Mouse (Mus musculus) lung, postnatal 10 days (tissue): ENCODE results near the gene Ccr7.

ENCODE experiments used
- DNase-seq: peaks from one replicate; pipeline ENCODE4 v3.0.0; 2021

Ccr7 gene

DNA sequence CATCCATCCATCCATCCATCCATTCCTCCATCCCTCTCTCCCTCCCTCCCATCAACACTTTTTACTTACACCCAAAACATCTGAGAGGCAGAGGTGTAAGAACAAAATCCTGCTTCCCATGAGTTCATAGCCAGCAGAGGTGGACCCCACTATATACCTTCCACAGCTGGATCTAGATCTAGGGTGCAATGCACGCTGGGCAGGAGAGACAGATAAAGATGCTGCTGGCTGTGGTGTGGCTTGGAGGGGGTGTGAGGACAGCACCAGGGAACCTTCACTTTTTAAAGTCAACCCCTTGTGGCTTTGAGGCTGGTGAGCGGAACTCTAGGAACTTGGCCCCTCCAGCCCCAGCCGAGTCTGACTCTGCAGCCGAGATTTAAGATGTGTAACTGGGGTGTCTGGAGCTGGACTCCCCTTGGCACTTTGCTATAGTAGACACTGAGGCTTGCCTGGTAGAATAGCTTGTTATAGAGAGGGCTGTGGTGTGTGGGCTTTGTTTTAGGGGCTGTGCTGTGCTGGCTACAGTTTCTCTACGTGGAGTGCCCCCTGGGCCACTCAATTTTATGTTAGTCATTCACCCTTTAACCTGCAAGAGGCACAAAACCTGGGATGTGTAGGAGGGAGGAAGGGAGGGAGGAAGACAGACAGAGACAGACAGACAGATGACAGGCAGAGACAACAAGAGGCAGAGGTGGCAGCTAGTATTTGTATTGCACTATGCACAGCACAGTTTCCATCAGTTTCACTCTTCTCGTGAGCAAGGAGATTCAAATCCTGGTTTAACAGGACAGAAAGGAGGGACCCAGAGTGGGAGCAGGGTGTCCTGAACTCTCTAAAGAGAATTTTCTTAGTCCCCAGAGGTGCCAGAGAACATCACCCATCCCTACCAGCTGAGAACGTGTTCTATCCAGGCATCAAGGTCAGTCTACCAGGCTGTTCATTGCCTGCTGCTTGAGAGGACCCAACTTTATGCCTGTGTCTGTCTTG, 817 bp downstream of the Ccr7 start:
- no peak for DNase-seq

DNA sequence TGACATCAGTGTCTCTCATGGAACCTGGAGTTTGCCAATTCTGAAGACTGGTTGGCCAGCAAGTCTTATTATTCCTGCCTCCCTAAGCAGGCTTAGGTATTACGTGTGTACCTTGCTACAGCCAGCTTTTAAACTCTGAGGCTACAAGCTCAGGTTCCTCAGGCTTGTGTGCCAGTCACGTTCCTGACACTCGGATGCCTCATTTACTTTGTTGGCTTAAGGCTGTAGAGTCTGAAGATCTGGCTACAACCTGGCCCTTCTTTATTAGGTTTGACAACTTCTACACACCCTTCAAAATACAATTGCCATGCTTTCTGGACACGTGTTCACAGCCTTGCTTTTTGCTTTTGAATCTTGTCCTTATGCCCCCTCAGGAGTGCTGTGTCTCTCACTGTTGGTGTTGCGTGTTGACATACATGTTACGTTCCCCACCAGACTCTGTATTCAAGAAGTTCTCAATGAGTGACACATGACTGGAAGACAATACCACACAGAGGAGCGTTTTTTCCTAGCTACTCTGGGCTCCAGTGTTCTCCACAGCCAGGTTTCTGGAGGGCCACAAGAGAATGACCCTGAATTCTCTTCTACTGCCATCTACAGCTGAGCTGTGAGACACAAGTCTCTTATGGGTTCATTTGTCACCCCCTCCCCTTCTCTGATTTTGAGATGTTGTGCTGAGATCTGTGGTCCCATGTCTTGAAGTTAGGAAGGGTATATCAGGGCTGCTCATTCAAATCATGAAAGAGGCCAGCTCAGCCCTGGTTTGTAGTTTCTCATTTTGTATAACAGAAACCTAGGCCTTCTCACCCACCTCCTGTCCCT, 2.3 kb downstream of the Ccr7 start:
- no peak for DNase-seq

DNA sequence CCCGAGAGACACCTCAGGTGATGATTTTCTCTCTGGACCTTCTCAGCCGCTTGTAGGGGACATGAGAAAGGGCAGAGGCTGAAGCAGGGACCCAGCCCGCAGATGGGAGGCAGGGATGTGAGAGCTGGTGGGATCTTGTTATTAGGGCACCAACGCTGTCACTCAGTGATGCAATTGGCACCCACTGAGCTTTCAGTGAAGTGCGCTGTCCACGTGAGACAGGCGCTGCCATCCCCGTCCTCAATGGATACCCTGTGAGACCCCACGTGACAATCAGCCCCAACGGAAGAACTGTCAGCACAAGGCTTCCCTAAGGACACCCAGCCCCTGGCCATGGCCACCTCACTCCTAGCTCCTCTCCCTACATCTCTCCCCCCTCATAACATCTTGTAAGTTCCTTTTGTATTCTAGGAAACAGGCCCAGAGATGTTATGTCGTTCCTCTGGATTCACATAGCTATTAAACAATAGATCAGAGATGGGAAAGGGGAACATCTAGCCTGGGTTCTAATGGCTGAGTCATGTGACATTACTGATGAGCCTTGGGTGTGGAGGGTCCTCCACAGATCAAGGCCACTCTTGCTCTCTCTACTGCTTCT, 3.4 kb downstream of the Ccr7 start:
- no peak for DNase-seq

DNA sequence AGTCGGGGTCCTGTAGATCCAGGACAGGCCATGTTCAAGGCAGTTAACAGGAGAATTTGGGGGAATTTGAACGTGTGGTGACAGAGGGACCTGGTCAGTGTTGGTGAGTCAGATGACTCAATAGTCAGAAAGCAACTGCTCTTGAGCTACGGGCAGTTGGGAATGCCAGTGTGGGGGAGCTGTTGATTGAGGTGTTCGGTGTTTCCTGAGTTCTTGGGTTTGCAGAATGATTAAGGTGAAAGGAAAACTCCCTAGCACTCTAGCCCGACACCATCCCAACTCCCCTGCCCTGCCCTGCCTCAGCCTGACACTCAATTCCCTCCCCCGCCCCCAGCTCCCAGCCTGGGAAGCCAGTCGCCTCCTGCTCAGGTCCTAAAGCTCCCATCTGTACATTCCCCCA, 4.0 kb downstream of the Ccr7 start:
- no peak for DNase-seq

DNA sequence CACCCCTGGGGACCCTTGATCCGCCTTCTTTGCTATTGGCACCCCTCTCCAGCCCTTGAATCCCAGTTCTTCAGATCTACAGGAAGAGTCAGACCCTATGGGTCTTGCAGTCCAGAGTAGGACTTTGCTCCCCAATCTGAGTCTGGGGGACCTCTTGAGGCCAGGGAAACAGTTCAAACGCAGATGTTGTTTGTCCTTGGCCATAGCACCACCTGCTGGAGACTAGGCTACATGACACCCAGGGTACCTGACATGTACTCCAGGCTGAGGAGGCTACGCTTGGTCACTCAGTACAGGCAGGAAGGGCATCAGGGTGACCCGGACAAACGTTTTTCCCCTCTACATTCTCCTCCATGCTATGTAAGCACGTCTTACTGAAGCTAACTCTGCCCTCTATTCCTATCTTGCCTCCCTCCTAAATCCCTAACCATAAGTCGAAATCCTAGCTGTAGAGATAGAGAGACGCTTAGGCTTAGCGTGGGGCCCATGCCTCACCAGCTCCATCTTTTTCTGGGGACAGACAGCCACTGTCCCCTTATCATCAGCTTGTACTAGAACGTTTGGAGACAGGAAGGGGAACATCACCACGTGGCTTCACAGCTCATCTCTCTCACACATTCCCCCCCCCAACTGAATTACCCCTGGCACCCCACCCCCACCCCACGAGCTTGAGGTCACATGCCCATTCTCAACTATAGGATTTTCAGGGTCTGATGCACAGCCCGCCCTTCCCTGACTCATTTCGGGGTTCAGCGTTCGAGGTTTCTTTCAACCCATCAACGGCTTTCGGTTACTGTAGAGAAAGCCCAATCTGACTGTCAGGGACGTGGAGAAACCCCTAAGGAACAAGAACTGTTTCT, 4.7 kb downstream of the Ccr7 start:
- peak; percentile 90 for DNase-seq

DNA sequence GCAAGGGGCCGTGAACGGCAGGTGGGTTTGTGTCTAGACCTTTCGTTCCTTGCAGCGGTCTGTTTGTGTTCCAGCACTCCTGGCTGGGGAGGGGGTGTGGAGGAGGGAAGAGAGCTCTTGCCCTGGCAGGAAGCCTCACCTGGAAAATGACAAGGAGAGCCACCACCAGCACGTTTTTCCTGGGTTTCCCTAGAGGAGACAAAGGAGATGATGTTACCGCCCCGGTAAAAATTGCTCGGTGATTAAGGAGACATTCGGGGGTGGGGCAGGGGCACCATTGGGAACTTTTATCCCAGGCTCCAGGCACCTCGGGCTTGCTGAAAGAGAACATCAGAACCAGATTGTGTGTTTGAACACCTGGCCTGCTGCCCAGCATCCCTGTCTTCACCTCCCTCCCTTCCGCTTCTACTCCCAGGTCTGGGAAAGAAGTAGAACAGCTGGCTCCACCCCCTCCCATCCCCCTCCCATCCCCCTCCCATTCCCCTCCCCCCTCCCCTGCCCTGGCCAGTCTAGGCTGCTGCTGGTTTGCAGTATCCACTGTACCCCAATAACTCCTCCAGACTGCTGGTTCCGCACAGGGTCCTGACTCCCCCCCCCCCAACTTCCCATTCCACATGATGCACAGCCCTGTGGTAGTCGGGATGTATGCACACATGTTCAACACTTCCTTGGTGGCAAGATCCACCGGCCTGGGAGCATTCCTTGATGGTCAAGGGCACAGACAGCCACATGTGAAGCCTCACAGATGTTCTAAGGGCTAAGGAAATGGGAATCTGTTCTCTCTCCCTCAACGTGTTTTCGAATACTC, 5.8 kb downstream of the Ccr7 start:
- no peak for DNase-seq

DNA sequence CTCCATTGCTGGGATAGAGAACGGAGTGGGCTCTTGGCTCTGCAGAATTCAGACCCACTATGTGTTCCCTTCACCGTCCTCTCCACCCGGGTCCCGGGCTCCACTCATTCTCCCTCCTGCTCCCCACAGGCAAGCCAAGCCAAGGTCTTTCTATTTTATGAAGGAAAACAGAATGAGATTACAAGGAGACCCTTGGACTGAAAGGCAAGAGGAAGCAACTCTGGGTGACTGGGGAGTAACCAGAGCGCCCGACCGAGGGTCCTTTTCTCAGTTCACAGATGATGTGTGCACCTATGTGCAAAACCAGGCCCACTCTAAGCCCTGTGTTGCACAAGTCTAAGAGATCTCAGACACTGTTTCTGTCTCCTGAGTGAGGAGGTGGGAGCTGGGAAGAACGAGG, 6.5 kb downstream of the Ccr7 start:
- no peak for DNase-seq

DNA sequence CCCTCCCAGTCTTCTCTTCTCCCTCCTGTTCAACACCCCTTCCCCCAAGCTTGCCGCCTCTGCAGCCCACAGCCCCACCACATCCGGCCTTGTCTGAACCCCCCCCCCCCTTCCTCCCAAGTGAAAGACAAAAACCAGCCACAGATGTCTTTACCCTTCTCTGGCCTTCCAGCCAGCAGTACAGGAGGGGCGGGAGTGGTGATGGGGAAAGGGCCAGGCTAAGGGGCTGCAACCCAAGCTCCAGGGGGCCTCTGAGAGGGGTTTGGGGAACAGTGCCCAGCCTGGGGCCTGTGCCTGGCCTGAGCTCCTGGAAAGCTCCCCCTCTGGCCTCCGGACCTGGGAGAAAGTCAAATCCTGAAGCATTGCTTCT, 7.0 kb downstream of the Ccr7 start:
- peak; percentile 48 for DNase-seq

DNA sequence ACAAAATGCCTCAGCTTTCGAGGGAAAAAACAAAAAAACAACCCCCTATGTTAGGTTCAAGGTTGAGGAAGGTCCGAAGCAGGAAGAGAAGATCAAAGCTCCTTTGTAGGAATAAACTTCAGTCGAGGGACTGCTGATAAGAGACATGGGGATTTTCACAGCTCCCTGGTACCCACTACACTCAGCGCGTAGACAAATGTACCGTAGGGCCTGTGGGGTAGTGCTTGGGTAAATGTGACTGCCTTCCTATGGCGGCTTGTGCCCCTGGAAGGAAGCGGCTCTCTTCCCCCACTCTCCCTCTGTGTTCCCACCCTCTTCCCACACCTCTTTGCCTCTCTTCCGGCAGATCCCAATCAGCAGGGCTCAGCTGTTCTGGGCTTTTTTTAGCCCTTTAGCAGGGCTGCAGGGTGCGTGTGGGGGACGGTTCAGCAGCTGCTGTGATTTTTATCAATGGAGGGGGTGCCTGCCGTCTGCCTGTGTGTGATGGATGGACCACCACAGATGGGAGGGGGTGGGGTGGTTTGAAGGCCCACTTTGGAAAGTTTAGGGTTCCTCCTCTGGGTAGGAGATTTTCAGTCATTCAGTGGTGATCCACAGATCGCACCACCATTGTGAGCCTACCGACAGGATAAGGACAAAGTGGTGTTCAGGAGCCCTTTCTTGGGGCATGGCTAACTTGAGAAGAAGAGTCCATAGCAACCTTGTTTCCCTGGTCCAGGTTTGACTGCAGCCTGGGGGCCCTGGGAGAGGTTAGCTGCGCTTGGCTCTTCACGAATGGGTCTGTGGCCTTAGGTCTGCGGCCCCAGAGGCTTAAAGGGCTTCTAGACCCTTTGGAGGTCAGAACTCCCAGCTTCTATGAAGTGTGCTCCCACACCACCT, 7.6 kb downstream of the Ccr7 start:
- DNase-seq = peak; percentile 76

DNA sequence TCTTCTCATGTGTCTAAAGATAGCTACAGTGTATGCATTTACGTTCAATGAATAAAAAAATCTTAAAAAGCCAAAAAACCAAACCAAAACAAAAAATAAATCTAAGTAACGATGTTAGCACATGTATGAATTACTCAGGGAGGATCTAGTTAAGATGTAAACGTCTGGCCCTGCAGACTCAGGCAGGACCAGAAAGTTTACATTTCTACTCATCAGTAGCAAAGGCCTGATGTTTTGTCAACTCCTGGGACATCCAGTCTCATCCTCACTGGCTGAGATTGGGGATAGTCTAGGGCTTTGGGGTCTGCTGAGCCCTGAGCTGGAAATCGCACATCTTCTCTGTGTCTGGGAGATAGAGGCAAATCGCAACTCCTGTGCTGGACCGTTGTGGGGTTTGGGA, 8.3 kb downstream of the Ccr7 start:
- no peak for DNase-seq

DNA sequence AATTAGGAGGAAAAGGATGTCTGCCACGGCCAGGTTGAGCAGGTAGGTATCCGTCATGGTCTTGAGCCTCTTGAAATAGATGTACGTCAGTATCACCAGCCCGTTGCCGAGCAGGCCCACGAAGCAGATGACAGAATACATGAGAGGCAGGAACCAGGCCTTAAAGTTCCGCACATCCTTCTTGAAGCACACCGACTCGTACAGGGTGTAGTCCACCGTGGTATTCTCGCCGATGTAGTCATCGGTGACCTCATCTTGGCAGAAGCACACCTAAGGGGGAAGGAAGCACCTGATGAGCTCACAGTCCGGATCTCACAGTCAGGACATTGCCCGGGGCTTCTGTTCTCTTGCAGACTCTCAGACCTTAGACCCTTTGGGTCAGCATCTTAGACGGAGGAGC, 9.1 kb downstream of the Ccr7 start:
- DNase-seq = no peak

DNA sequence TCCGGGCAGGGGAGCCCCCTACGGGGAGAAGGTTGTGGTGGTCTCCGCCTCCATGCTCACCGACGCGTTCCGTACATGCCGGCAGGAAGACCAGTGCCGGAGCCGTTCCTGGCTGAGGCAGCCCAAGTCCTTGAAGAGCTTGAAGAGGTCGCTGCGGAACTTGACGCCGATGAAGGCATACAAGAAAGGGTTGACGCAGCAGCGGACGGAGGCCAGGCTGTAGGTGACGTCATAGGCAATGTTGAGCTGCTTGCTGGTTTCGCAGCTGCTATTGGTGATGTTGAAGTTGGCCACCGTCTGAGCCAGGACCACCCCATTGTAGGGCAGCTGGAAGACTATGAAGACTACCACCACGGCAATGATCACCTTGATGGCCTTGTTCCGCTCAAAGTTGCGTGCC, 9.9 kb downstream of the Ccr7 start:
- no peak for DNase-seq

DNA sequence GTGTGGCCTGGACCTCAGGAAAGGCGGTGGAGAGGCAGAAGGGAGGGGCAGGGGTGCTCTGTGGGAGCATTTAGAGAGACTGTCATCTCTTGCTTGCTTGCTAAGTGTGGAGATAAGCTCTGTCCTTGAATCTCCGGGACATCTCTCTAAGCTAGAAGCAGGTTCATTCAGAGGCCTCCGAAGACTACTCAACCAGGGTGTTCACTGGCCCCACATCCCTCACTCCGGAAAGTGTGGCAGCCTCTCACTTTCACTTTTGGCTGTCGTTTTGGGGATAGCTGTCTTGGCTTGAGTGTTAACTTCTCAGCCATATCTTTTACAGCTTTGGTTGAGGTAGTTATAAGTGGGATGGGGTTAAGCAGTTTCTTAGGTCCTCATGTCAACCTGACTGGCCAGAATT, 10.4 kb downstream of the Ccr7 start:
- no peak for DNase-seq

DNA sequence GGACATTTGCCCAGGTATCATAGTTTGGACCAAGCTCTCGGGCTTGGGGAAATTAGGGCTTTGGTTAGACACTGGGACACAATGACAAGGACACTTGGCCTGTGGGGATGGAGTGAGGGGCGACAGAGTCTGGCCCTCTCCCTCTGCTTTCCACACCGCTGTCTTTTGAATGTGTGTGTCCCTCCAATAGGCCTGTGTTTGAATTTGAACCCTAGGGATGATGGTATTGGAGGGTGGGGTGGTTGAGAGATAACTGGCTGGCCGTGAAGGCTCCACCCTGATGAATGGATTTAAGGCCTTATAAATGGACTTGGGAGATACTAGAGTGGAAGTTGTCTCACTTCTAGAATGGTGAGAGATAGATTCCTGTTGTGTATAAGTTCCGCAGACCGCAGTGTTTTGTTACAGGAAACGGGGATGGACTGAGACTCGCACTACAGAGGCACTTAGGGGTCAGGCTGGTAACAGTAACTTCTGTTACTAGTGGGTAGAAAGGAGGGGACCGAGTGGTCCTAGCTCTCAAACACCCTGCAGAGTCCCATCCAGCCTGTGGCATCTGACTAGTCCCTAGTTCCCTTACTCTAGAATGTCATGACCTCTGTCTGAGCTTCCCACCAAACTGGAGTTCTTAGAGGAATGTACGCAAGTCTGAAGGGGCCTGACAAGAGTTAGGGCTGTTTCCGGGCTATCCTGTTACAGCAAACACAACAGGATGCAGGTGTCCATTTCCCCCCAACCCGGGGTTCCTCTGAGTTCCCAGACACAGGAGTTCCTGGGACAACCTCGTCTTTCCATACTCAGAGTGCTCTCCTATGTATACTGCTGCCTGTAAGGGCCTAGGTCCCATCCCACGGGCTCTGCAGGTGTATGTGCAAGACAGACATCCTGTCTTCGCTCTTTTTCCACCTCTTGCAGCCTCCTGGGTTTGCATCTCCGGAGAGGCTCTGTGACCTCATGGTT, 11.5 kb downstream of the Ccr7 start:
- no peak for DNase-seq

DNA sequence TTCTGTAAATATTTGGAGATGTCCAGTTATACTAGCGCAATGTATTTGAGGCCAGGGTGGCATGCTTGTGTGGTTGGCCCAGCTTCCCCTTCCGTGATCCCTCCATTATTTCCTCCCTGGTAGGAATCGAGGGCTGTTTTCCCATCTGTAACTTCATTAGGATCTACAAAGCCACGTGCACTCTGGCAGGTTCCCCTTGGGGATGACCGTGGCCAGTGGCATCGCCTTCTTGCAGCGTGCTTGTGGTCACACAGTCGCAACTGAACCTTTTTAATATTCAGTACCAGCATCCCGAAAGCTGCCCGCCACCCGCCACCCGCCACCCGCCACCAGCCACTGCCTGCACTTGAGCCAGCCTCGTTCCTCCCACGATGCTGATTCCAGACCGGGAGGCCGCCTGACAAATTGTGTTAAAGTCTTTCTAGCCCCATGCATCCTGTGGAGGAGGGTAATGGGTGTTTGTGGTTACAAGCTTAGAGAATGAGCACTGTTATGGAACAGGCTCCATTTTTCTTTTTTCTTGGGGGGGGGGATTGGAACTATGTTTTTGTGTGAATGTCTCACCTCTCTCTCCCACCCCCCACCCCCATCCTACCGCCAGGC, 12.3 kb downstream of the Ccr7 start:
- DNase-seq = no peak

DNA sequence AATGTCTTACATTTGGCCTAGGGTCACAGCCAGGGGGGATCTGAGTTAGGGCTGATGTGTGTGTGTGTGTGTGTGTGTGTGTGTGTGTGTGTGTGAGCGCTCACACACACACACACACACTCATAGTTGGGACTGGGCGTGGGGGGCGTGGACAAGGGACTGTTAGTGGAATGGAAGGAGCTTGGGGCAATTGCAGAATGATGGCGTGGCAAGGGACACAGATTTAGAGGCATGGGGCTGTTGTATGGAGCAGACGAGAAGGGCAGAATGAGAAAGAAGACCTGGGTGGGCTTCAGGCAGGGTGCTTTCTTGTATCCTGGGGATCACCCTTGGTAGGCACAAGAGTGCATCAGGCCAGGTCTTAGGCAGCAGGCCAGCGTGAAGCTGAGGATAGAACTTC, 12.8 kb downstream of the Ccr7 start:
- DNase-seq = no peak

DNA sequence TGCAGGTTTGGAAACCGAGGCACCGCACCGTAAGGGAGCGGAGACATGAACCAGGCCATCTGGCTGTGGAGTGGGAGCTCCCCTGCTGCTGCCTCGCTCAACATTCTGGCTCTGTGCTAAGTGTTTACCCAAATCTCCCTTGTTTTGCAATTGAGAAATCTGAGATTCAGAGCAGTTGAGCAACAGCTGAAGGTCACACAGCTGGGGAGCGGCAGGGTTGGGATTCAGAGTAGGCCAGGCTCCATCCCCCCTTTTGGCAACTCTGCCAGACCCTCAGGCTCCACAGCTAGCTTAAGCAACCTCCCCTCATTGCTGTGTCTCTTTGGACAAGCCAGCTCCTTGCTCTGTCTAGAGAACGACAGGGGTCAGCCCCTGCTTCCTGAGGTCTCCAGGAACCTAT, 13.3 kb downstream of the Ccr7 start:
- peak; percentile 85 for DNase-seq

DNA sequence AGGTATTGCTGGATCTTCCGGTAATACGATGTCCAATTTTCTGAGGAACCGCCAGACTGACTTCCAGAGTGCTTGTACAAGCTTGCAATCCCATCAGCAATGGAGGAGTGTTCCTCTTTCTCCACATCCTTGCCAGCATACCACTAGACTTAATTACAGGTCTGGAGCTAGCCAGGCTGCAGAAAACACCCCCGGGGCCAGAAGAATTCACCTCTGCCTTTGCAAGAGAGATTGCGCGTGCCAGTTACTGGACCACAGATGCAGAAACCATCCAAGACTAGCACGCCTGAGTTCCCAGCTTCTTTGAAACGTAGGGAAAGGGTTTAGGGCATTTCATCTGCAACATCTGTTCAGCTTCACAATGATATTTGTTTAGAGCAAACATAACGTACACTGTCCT, 15.9 kb downstream of the Ccr7 start:
- no peak for DNase-seq

DNA sequence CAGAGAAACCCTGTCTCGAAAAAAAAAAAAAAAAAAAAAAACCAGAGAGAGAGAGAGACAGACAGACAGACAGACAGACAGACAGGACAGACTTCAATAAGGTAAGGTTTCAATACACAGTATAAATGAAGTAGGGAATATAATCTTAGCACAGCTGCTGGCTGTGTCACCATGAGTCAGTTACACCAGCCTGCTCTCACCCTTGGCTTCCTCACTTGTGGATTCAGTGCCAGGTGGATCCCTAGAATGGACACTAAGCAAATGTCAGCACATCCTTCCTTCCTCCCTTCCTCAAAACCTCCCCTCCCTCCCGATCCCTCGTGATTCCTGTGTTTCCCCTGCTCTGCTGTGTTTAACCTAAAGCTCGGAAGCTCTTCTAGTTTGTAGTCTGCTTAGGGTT, 17.5 kb downstream of the Ccr7 start:
- DNase-seq = no peak
